Mouse (Mus musculus) heart, postnatal 10 days (tissue): ENCODE data around the gene Nfib. TPM values are rescaled to one million over a fixed set of nuclear protein-coding genes. Genes with fewer than 3 reads are reported as not detected.

Experiments used
- DNase-seq, 2 experiments: peaks; one replicate each; pipeline ENCODE4 v3.0.0; 2021
- intact Hi-C: fragments of 180-260 bp; cut with DNase I; formaldehyde crosslinking; loops from one replicate; pipeline ENCODE4 v1.15.1; 2025
- total RNA-seq, 2 experiments: library from RNA; stranded (reverse); gene quantifications; 2 replicates each; pipeline ENCODE4 v1.2.3; 2021

The Nfib gene
- total RNA-seq, 2 experiments from 2014 or later, result 177 to 181 TPM

- DNase-seq, result no peak
- intact Hi-C loops, result no loop called here
These were observed 104.9 kb downstream of the Nfib start for GRCm38 (mm10) chr4:82600636-82601035.

DNA sequence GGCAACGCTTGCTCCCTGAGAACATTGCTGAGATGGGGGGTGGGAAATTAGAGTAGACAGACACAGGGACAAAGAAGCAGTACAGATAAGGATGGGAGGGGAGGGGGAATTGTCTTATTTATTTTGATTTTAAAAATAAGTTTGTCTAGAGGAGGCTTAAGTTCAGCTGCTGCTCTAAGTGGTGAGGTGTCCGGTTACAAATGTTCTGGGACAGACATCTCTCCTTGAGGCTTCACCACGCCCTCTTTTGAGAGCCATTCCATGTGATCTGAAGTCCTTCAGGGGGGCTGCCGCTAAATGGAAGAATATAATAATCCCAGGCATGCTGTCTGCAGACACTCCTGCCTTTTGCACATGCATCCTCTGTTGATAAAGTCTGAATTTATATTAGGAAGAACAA lies 107.1 kb downstream of the Nfib start:
- intact Hi-C loops, result no loop called here

DNA sequence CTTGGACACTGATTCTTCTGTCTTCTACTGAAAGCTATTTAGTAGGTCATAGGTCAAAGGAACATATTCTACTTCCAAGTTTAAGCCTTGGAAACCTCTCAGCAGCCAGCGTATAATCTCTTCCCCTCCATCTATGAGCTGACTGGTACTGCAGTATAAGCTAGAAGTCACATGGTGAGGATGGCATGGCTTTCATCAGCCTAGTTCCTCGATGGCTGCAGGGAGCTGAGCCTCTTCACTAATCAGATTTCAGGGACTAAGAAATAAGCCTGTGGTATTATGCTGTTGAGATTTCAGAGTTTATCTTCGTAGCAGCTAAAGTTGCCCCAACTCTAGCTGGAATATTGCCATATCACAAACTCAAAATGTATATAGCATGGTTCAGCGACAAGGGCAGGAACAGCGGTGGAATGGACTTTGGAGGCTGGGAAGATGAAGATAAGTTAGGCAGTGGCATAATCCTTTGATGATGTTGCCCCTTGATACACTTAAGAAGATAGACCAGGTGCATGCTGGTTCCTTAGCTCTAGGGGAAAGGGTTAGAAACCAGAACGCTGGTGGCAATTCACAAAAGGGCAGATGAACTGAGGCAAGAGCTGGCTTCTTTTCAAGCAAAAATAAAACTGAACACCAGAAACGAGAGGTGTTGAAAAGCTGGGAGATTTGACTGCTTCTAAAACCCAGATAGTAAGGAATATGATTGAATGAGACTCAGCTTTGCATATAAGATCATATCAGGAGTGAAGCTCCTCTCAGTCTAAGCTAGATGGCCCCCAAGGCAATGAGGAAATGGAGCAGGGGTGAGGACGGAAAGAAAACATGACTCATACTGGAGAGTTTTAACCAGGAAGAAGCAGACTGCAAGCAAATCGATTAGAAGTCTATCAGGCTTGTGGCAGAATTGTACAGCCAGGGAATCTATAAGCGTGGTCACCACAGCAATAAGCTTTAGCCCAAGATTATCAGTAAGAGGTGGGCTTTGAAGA lies 111.6 kb downstream of the Nfib start:
- no peak for DNase-seq
- intact Hi-C loops, result loop anchor here (5.0 kb wide), 1 partner anchor 1097 kb away; no protein-coding TSS in a partner anchor

More for the DNA sequence above, 107.1 kb downstream of the Nfib start:
- peak in 1 of 2 experiments; percentile 38 for DNase-seq

DNA sequence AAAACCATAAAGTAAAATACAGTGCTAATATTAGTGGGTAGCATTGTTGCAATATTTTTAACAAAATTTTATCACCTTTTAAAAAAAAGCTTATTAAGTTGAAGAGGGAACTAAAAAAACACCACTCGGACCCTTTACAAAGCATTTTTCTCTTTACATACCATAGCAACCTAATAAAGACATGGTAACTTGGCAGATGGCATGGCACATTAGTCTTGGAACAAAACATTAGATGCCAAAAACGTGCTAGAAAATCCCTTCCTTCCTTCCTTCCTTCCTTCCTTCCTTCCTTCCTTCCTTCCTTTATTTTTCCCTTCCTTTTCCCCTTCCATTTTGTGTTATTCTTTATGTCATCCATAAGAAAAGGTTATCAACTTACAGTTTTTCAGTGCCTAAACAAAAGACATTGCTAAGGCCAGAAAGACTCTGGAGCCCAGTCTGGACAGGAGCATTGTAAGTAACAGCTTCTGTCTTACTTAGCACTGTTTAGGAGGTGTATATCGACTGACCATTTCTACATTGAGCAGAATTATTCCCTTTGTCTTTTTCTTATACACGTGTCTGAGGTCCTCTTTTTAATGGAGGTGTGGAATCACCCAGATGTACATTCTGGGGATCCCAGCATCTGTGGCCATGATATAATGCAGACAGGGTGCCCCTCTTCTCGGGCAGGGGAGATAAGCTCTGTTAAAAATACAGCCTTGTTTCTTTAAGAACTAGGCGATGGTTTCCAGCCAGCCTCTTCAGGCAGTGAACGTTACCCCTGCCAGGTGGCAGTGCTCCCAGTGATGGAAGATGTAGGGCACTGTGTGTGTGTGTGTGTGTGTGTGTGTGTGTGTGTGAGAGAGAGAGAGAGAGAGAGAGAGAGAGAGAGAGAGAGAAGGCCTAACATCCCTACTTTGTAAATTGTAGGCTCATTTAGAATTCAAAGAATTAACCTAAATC lies 113.2 kb downstream of the Nfib start:
- intact Hi-C loops, result loop anchor here (5.0 kb wide), 1 partner anchor 1095 kb away; no protein-coding TSS in a partner anchor
- peak; percentile 75 to 85 for DNase-seq

DNA sequence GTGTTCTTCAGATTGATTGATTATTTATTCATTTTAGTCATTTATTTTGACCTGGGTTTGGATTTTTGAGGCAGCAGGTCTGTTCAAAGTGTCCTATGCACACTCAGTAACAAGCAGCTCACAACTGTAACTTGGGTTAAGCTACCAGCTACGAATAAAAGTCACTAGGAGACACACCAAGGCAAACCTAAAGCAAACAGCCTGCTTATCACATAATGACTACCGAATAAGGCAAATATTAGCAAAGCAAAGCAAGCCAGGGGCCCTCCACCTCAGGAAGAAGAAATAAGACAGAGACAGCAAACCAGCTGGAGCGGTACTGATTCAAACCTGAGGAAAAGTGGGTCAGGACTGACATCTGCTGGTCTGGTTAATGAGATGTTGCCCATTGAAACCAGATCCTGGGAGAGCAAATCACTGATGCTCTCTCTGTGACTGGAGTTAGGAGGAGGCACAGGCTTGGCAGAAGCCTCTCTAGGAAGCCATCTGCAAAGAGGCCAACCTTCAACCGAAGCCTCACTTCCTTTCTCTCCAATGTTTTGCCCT lies 116.1 kb downstream of the Nfib start:
- DNase-seq, result peak; percentile 80 to 83
- intact Hi-C loops, result loop anchor here (1.0 to 2.0 kb wide), 2 partner anchors 83 to 1022 kb away; no protein-coding TSS in a partner anchor

DNA sequence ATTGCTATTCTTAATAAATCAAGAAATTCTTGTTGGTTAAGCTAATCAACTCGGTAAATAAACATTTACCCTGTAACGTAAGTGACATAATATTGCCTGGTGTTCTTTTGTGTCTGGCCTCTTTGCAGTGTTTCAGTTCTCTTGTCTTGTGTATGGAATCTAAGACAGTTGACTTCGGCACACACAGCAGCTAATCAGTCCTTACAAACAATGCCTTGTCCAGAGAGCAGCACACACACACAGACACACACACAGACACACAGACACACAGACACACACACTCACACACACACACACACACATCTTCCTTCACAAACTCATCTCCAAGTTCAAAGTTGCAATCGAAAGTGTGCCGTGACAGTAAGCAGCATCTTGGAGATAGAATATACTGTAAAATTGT lies 116.8 kb downstream of the Nfib start:
- intact Hi-C loops, result loop anchor here (1.0 to 2.0 kb wide), 2 partner anchors 82 to 1021 kb away; no protein-coding TSS in a partner anchor
- DNase-seq, result no peak

GRCm38 (mm10) chr4:82587146-82587870 lies 118.2 kb downstream of the Nfib start:
- DNase-seq, result no peak

DNA sequence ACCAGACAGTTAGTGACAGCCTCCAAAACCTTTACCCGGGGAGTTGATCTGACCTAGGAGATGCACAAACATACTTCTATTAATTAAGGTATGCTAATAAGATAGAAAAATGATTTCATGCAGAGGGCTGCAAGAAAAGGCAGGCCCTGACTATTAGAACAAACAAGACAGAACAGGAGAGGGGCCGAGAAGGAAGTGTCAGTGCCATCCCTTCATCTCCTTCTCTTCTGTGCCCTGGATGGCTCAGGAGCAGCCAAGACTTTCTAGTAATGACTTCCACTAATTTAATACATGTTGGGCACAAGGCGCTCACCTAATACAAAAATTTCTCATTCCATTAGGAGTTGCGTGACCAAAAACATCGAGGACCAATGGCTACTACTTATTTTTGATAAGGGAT lies 118.9 kb downstream of the Nfib start:
- intact Hi-C loops, result no loop called here
- DNase-seq, result no peak

More at GRCm38 (mm10) chr4:82587146-82587870, 118.2 kb downstream of the Nfib start:
- intact Hi-C loops, result no loop called here

GRCm38 (mm10) chr4:82585536-82585935 lies 120.0 kb downstream of the Nfib start:
- intact Hi-C loops, result no loop called here
- no peak for DNase-seq

DNA sequence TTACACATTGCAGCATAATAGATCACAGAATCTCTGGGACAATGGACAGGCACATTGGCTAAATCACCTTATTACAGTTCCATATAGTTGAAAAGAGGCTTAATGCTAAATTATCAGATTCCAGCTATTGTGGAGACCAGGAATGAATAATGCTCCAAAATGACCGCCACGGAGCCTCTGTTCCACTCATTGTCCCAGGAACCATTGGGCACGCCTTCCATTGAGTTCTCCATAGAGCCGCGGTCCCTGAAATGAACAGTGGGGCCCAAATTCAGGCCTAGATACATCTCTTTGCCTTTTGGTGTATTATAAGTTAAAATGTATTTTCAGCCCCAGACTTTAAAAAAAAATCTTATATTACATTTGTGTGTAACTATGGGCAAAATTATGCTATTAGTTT lies 120.5 kb downstream of the Nfib start:
- no peak for DNase-seq
- intact Hi-C loops, result no loop called here

GRCm38 (mm10) chr4:82584548-82584947 lies 121.0 kb downstream of the Nfib start:
- DNase-seq, result peak; percentile 47 to 52

GRCm38 (mm10) chr4:82573291-82573605 lies 132.3 kb downstream of the Nfib start:
- DNase-seq, result no peak
- intact Hi-C loops, result no loop called here

More at GRCm38 (mm10) chr4:82584548-82584947, 121.0 kb downstream of the Nfib start:
- intact Hi-C loops, result no loop called here

GRCm38 (mm10) chr4:82572410-82573290 lies 132.9 kb downstream of the Nfib start:
- DNase-seq, result peak; percentile 58 to 73
- intact Hi-C loops, result no loop called here

DNA sequence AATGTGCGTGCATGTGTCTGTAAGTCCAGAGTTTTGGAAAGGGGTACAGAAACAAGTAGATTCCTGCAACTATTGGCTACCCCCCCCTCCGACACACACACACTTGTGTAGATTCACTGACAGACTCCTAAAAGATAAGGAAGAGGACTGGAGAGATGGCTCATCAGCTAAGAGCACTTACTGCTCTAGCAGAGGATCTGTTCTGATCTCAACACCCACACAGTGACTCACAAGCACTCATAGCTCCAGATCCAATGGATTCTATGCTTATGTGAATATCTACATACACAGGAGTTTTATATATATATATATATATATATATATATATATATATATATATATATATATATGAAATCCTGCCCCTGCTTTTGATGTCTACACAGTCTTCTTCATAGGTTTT lies 146.7 kb downstream of the Nfib start:
- intact Hi-C loops, result no loop called here
- DNase-seq, result no peak

DNA sequence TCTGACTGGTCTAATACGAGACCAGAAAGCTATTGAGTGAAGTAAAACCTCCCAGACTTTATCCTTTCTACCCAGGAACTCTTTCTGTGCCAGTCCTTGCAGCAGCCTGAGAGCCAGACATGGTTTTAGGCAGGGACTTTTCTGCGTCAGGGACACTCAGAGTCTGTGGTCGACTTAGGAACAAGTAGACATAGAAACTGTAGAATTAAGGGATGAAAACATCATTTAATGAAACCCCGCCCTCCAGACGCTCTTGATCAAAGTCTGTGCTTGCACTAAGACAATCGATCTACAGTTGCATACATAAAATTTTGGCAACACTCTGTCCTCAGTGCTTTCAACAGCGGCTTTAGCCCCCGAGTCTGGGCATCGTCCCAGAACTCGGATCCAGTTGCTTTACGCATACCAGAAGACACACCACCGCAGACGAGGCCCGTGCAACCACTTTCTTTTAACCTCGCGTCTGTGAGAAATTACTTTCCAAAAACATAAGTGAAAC lies 149.8 kb downstream of the Nfib start:
- peak in 1 of 2 experiments; percentile 35 for DNase-seq
- intact Hi-C loops, result no loop called here

DNA sequence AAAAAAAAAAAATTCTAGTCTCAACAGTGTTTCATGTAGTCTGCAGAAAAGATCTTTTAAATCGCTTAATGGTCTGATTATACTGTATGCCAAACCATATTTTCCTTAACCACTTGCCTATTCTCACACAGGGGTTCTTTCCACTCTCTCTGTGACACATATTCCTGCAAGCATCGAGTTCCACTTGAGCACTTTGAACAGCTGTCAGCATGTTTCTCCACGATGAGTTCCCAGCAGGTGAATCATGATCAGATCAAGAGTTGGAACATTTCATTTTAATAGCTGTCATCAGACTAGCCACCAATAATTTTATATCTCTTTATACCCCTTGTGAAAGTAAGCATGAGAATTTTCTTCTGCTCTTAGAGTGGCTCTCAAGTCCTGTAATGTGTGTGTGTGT lies 151.9 kb downstream of the Nfib start:
- no peak for DNase-seq
- intact Hi-C loops, result no loop called here

DNA sequence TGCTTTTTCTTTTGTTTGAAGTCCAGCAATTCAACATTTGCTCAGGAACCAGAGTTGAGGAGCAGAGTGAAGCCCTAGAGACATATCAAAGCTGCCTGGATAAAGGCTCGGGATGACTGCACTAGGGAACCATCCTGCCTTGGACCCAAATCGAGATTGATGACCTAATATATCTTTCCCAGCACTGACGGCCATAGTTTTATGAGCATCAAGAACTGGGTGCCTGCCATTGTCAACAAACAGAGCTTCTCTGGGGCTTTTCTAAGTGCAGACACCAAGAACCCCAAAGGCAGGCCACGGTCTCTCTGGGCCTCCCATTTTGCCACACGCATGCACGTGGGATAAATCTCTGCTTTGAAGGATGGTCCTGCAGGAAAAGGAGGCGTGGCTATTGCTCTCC lies 153.3 kb downstream of the Nfib start:
- peak; percentile 40 to 46 for DNase-seq
- intact Hi-C loops, result no loop called here

DNA sequence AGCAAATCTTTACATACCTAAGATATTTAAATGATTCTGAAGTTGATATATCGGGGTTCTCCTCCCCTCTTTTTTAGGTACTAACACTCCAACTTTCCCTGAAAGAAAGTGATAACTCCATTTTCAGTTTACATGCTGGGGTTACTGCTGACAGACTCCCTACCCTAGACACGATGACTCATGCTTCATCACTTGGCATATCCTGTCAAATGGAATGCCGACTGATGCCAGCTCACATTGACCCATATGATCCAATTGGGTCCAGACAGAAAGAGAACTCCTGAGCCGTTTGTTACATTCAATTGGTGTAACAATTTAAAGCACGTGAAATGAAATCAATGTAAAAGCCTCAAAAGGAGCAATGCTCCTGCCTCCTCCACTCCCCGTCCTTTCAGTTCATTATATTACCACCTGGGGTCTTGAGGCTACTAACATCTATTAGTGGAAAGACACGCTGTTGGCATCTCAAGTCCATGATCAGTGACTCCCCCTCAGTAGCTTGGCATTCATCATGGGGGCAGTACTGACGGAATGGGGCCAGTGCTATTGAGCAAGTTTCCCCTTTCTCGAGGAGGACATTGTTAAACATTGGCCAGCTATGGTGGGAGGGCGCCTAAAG lies 155.7 kb downstream of the Nfib start:
- DNase-seq, result no peak
- intact Hi-C loops, result no loop called here
